Mouse (Mus musculus): ENCODE measurements at regions not wholly inside any gene's neighbourhood (a gene's known extent, or its start where the extent isn't known, plus 50 kb on each side); places are given as distances from the start of the nearest gene placed in this dataset.

GRCm38 (mm10) chr2:148495485-148495884 lies 52.1 kb upstream of the Cd93 start:
- no peaks in the 10 kb centered on the region for H3K27me3 ChIP-seq (ENCODE audit: control insufficient read depth, insufficient read depth, low read length)
- H3K4me1 ChIP-seq (ENCODE audit: control insufficient read depth, insufficient read depth, low read length), result no peaks in the 10 kb centered on the region
- WGBS, result 58% methylated on average over 3 of the region's 3 CpGs
- ATAC-seq (ENCODE audit: insufficient number of reproducible peaks, low FRiP score, low TSS enrichment, low read depth) (no peak), DNase-seq (ENCODE audit: low spot score) (no peak)
- no peak overlapping the region for H3K4me2 ChIP-seq (ENCODE audit: low read depth, severe bottlenecking)
- H3K9ac ChIP-seq (ENCODE audit: low read length), result no peak overlapping the region
- no peaks in the 10 kb centered on the region for H3K9me3 ChIP-seq (ENCODE audit: control insufficient read depth, low read length)
- H3K36me3 ChIP-seq (ENCODE audit: control insufficient read depth, insufficient read depth, low read length), result no peaks in the 10 kb centered on the region
- no peak overlapping the region for H3K27ac ChIP-seq (replicated peaks; ENCODE audit: low read depth, low read length)
- no peak overlapping the region for H3K4me3 ChIP-seq (ENCODE audit: low read depth, low read length)

- no peak overlapping the region for H3K4me3 ChIP-seq (ENCODE audit: low read depth, low read length)
- no peaks in the 10 kb centered on the region for H3K36me3 ChIP-seq (ENCODE audit: control insufficient read depth, insufficient read depth, low read length)
- no peak overlapping the region for H3K4me2 ChIP-seq (ENCODE audit: low read depth, severe bottlenecking)
- ATAC-seq (ENCODE audit: insufficient number of reproducible peaks, low FRiP score, low TSS enrichment, low read depth), result no peak
- H3K4me1 ChIP-seq (ENCODE audit: control insufficient read depth, insufficient read depth, low read length), result no peaks in the 10 kb centered on the region
- H3K9me3 ChIP-seq (ENCODE audit: control insufficient read depth, low read length), result no peaks in the 10 kb centered on the region
- H3K9ac ChIP-seq (ENCODE audit: low read length), result no peak overlapping the region
- no peaks in the 10 kb centered on the region for H3K27me3 ChIP-seq (ENCODE audit: control insufficient read depth, insufficient read depth, low read length)
- DNase-seq (ENCODE audit: low spot score), result no peak
- no peak overlapping the region for H3K27ac ChIP-seq (replicated peaks; ENCODE audit: low read depth, low read length)
Measured at GRCm38 (mm10) chr2:148493281-148493680, 49.9 kb upstream of the Cd93 start.
